Mouse (Mus musculus) adrenal gland, postnatal 36 days (tissue): Measurements from ENCODE around the gene Cts8. TPM values are rescaled to one million over a fixed set of nuclear protein-coding genes. Genes with fewer than 3 reads are reported as not detected.

ENCODE experiments used
- DNase-seq, 2 experiments: peaks; one replicate each; pipeline ENCODE4 v3.0.0; 2021; ENCODE audit warnings: mixed read lengths in 1 of 2
- long read RNA-seq, 2 experiments: library from polyadenylated mRNA; stranded (forward); transcript quantifications; one replicate each; pipeline ENCODE4 v2.0.0; 2021; ENCODE audit warnings: borderline sequencing depth in 2 of 2
- total RNA-seq, 2 experiments: library from RNA; stranded (reverse); gene quantifications; 2 replicates each; pipeline ENCODE4 v1.2.3; 2021

Gene Cts8
- not detected for total RNA-seq
- long read RNA-seq, experiment 1 = 0 reads
- long read RNA-seq, experiment 2 = 0 reads

- DNase-seq = no peak
These were observed at the start of gene Cts8 for GRCm38 (mm10) chr13:61255258-61255657. Gene Cts8 (minus strand): TSS chr13:61255358.

- DNase-seq = no peak
These were observed 33.6 kb upstream of the Cts8 start, which contains the start of gene Gm49398 for GRCm38 (mm10) chr13:61288739-61289138. Gene Gm49398 (minus strand): TSS chr13:61288839.

GRCm38 (mm10) chr13:61241076-61241947 lies 13.8 kb downstream of the Cts8 start:
- DNase-seq = peak; percentile 49 to 61

GRCm38 (mm10) chr13:61203310-61203709 lies 51.8 kb downstream of the Cts8 start, which contains the start of gene Cts6:
Gene Cts6 (minus strand): TSS chr13:61203410.
- no peak for DNase-seq

Other genes starting within 250 kb of the Cts8 start
- not detected for gene Ctsj, start 249.4 kb downstream of the Cts8 start, total RNA-seq
- not detected for gene Ctsq, start 214.7 kb downstream of the Cts8 start, total RNA-seq
- not detected for gene Ctsr, start 91.1 kb downstream of the Cts8 start, total RNA-seq
- not detected for gene Cts6, start 51.9 kb downstream of the Cts8 start, total RNA-seq
- not detected for gene Gm49398, start 33.5 kb upstream of the Cts8 start, total RNA-seq
- not detected for gene Cts7, start 102.8 kb upstream of the Cts8 start, total RNA-seq